Mouse (Mus musculus) kidney, adult 2 months (tissue): ENCODE measurements at regions not wholly inside any gene's neighbourhood (a gene's known extent, or its start where the extent isn't known, plus 50 kb on each side); places are given as distances from the start of the nearest gene placed in this dataset.

Experiments used
- DNase-seq: peaks from one replicate; pipeline ENCODE4 v3.0.0; 2021
- H3K27ac ChIP-seq: fragments of 200-500 bp; 2 replicates; pipeline ENCODE4 v1.5.1; 2012; ENCODE audit warnings: low read depth, low read length, control low read depth, inconsistent platforms; ENCODE audit not compliant: insufficient read depth
- H3K27me3 ChIP-seq: fragments of 200-500 bp; replicated peaks from 2 replicates; pipeline ENCODE4 v1.6.1; 2012; ENCODE audit warnings: mild to moderate bottlenecking, moderate library complexity, low read length, inconsistent platforms; ENCODE audit not compliant: control insufficient read depth, insufficient read depth
- H3K36me3 ChIP-seq: fragments of 200-500 bp; 2 replicates; pipeline ENCODE4 v1.6.1; 2012; ENCODE audit warnings: mild to moderate bottlenecking, moderate library complexity, low read length, inconsistent platforms; ENCODE audit not compliant: control insufficient read depth, insufficient read depth
- H3K4me1 ChIP-seq: fragments of 200-500 bp; 2 replicates; pipeline ENCODE4 v1.6.1; 2011; ENCODE audit warnings: low read length; ENCODE audit not compliant: control insufficient read depth, insufficient read depth
- H3K4me3 ChIP-seq: fragments of 200-500 bp; 2 replicates; pipeline ENCODE4 v1.5.1; 2011; ENCODE audit warnings: mild to moderate bottlenecking, low read depth, low read length, control low read depth; ENCODE audit not compliant: insufficient read depth
- CTCF ChIP-seq: fragments of 200-500 bp; conservative IDR thresholded peaks from 2 replicates; pipeline ENCODE4 v1.5.1; 2011; ENCODE audit warnings: low read depth, mild to moderate bottlenecking, control low read depth, low read length, moderate library complexity, mixed read lengths; ENCODE audit not compliant: insufficient read depth, insufficient read length
- POLR2A ChIP-seq: fragments of 200-500 bp; IDR thresholded peaks from one replicate; pipeline ENCODE4 v1.6.1; 2011; ENCODE audit warnings: low read depth, low read length, control low read depth
- WGBS: fragments of 180-500 bp; shearing (Covaris S2); methylation state at CpG from one replicate; pipeline ENCODE4 v1.1.7; 2018; 5-methylcytosine and 5-hydroxymethylcytosine counted together

DNA sequence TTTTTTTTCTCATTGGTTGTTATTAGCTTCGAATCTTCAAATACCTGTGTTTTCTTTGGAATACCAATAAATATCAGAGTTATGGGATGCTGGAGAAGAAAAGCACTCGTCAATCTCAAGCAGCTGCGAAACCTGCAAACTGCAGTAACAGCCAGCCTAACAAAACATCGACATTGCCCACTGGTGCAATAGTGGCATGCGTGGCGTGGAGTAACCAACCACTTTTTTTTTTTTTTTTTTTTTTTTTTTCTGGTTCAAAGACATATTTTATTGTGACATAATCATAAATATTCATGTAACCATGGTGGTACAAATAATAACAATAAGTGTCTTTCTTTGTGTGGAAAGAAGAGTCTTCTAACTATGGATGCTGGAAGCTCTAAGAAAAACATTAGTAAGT lies 85.3 kb upstream of the Ctnnd2 start:
- no peaks in the 10 kb centered on the region for H3K27me3 ChIP-seq
- no peak overlapping the region for H3K4me3 ChIP-seq
- TF ChIP-seq CTCF (no peak), POLR2A (no peak)
- H3K36me3 ChIP-seq, result no peaks in the 10 kb centered on the region
- WGBS, result 86% methylated on average over 6 of the region's 6 CpGs
- no peak for DNase-seq
- H3K4me1 ChIP-seq, result no peaks in the 10 kb centered on the region
- no peak overlapping the region for H3K27ac ChIP-seq

DNA sequence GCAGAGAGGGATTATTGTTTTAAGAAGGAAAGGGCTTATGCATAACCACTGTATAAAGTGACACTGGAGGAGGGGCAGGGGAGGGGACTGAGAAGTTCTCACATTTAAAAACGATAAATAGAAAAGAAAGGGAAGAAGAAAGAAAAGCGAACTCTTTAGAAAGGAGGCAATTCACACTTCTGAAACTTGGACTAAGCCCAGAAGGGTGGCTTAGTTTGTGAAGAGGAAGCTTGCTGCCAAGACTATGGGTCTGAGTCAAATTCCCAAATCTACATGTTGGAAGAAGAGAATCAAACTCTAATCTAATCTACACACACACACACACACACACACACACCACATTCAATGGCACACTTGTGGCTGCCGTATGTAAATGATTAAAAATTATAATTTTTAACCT lies 50.3 kb upstream of the Ctnnd2 start:
- H3K36me3 ChIP-seq, result no peaks in the 10 kb centered on the region
- H3K4me3 ChIP-seq, result no peak overlapping the region
- no peak for DNase-seq
- TF ChIP-seq POLR2A, result no peak
- no peak for TF ChIP-seq CTCF
- no peak overlapping the region for H3K27ac ChIP-seq
- no peaks in the 10 kb centered on the region for H3K4me1 ChIP-seq
- H3K27me3 ChIP-seq, result no peaks in the 10 kb centered on the region
- 69% methylated on average over 3 of the region's 3 CpGs for WGBS
